Mouse (Mus musculus): Measurements from ENCODE around the gene Mtmr2. TPM values are rescaled to one million over a fixed set of nuclear protein-coding genes. Genes with fewer than 3 reads are reported as not detected.

The Mtmr2 gene
- 32.1 and 32.8 TPM in 2 replicates for polyA plus RNA-seq (2015; fragmentation: Nextera tagmentation; extraction: Ambion mirVana)

- Histone ChIP-seq H3K27me3 (replicated peaks; ENCODE audit: control insufficient read depth, insufficient read depth, low read length) (no peaks in the 10 kb centered on the region), H3K4me2 (replicated peaks; ENCODE audit: low read depth) (peak within 1 kb of the TSS; percentile 72), H3K27ac (ENCODE audit: low read depth, low read length) (peak within 1 kb of the TSS; percentile 90), H3K9me3 (ENCODE audit: control insufficient read depth) (no peaks in the 10 kb centered on the region), H3K4me1 (replicated peaks; ENCODE audit: control insufficient read depth, insufficient read depth, low read length) (no peaks in the 10 kb centered on the region; the same call in 1 of the 2 replicates), H3K9ac (ENCODE audit: low read depth, low read length) (peak within 1 kb of the TSS; percentile 92), H3K4me3 (ENCODE audit: low read depth, low read length) (peak within 1 kb of the TSS; percentile 82), H3K36me3 (ENCODE audit: control insufficient read depth, insufficient read depth) (no peaks in the 10 kb centered on the region)
- TF ChIP-seq CTCF (IDR thresholded peaks at IDR 0.05; ENCODE audit: low read depth) = no peak
- no peak for ATAC-seq
- 41% methylated on average over 2 of the region's 2 CpGs for WGBS
Measured at GRCm38 (mm10) chr9:13748404-13748797, at the start of gene Mtmr2. TSS of gene Mtmr2 (plus strand) at chr9:13748410.

GRCm38 (mm10) chr9:13699061-13699780 is 49.0 kb upstream of the Mtmr2 start:
- no peaks in the 10 kb centered on the region for H3K4me1 ChIP-seq (replicated peaks; ENCODE audit: control insufficient read depth, insufficient read depth, low read length)
- H3K36me3 ChIP-seq (ENCODE audit: control insufficient read depth, insufficient read depth) = no peaks in the 10 kb centered on the region
- no peak overlapping the region for H3K9ac ChIP-seq (ENCODE audit: low read depth, low read length)
- no peak overlapping the region for H3K27ac ChIP-seq (ENCODE audit: low read depth, low read length)
- H3K27me3 ChIP-seq (replicated peaks; ENCODE audit: control insufficient read depth, insufficient read depth, low read length) = no peaks in the 10 kb centered on the region
- H3K4me2 ChIP-seq (replicated peaks; ENCODE audit: low read depth) = no peak overlapping the region
- H3K4me3 ChIP-seq (ENCODE audit: low read depth, low read length) = no peak overlapping the region
- no peaks in the 10 kb centered on the region for H3K9me3 ChIP-seq (ENCODE audit: control insufficient read depth)
- TF ChIP-seq CTCF (IDR thresholded peaks at IDR 0.05; ENCODE audit: low read depth) = no peak
- no peak for ATAC-seq
- WGBS = 74% methylated on average over 14 of the region's 14 CpGs

DNA sequence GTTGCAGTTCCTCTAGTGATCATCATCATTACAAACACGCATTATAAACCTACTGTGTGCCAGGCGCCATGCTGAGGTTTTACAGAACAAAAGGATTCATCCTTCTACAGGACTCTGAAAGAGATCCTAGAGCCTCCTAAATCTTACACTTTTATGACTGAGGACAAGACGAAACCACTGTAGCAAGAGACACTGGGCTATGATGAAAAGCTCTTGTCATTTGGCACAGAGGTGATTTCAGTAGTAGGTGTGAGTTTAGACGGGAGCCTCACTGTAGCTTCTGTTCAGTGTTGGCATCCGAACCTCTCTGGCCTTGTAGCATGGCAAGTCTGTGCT is 48.5 kb upstream of the Mtmr2 start:
- no peak for ATAC-seq
- Histone ChIP-seq H3K9me3 (ENCODE audit: control insufficient read depth) (no peaks in the 10 kb centered on the region), H3K27me3 (replicated peaks; ENCODE audit: control insufficient read depth, insufficient read depth, low read length) (no peaks in the 10 kb centered on the region), H3K4me2 (replicated peaks; ENCODE audit: low read depth) (no peak overlapping the region), H3K36me3 (ENCODE audit: control insufficient read depth, insufficient read depth) (no peaks in the 10 kb centered on the region), H3K27ac (ENCODE audit: low read depth, low read length) (no peak overlapping the region), H3K4me3 (ENCODE audit: low read depth, low read length) (no peak overlapping the region), H3K4me1 (replicated peaks; ENCODE audit: control insufficient read depth, insufficient read depth, low read length) (no peaks in the 10 kb centered on the region), H3K9ac (ENCODE audit: low read depth, low read length) (no peak overlapping the region)
- WGBS = 81% methylated on average over 5 of the region's 5 CpGs
- TF ChIP-seq CTCF (IDR thresholded peaks at IDR 0.05; ENCODE audit: low read depth) = no peak

DNA sequence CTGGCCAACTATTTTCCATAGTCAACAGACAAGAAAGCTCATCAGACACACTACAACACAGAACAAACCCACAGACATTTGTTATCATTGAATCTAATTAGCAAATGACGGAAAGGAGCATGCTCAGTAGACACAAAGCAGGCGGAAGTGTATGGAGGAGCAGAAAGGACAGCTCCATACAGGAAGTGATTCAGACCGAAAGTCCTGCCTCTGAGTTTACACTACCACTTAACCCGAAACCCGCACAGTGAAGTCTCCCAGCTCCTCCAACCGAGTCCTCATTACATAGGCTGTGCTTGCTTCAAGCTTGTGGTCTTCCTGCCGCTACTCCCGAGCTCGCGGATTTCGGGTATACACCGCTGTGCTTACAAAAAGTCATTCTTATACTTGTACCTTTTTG is 46.4 kb upstream of the Mtmr2 start:
- Histone ChIP-seq H3K27me3 (replicated peaks; ENCODE audit: control insufficient read depth, insufficient read depth, low read length) (no peaks in the 10 kb centered on the region), H3K9ac (ENCODE audit: low read depth, low read length) (no peak overlapping the region), H3K4me3 (ENCODE audit: low read depth, low read length) (no peak overlapping the region), H3K36me3 (ENCODE audit: control insufficient read depth, insufficient read depth) (0 out of 2 replicates have a peak, but pooled peaks cover 4% of the 10 kb centered on the region), H3K27ac (ENCODE audit: low read depth, low read length) (no peak overlapping the region), H3K4me2 (replicated peaks; ENCODE audit: low read depth) (no peak overlapping the region), H3K4me1 (replicated peaks; ENCODE audit: control insufficient read depth, insufficient read depth, low read length) (no peaks in the 10 kb centered on the region), H3K9me3 (ENCODE audit: control insufficient read depth) (no peaks in the 10 kb centered on the region)
- 85% methylated on average over 12 of the region's 12 CpGs for WGBS
- ATAC-seq = no peak
- no peak for TF ChIP-seq CTCF (IDR thresholded peaks at IDR 0.05; ENCODE audit: low read depth)

GRCm38 (mm10) chr9:13703100-13703499 is 45.1 kb upstream of the Mtmr2 start:
- no peak for TF ChIP-seq CTCF (IDR thresholded peaks at IDR 0.05; ENCODE audit: low read depth)
- 86% methylated on average over 2 of the region's 2 CpGs for WGBS
- Histone ChIP-seq H3K4me2 (replicated peaks; ENCODE audit: low read depth) (no peak overlapping the region), H3K36me3 (ENCODE audit: control insufficient read depth, insufficient read depth) (0 out of 2 replicates have a peak, but pooled peaks cover 4% of the 10 kb centered on the region), H3K27me3 (replicated peaks; ENCODE audit: control insufficient read depth, insufficient read depth, low read length) (no peaks in the 10 kb centered on the region), H3K9ac (ENCODE audit: low read depth, low read length) (no peak overlapping the region), H3K4me3 (ENCODE audit: low read depth, low read length) (no peak overlapping the region), H3K9me3 (ENCODE audit: control insufficient read depth) (no peaks in the 10 kb centered on the region), H3K4me1 (replicated peaks; ENCODE audit: control insufficient read depth, insufficient read depth, low read length) (no peaks in the 10 kb centered on the region), H3K27ac (ENCODE audit: low read depth, low read length) (no peak overlapping the region)
- ATAC-seq = no peak

DNA sequence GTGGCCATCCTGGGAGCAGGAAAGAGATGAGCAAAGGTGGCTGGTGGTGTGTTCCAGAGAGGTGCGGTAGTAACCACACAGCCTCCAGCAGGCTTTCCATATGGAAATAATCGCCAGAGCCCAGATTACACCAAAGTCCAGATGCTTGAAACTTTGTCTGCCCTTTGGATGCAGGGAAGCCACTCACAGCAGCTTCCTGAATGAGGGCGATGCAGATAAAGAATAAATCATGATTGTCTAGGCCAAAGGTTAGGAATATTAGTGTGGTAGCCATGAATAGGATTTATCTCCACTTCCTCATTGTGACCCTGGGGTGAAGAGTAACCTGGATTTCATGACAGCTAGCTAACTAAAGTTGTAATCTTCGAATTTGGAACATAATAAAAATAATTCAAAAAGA is 43.3 kb upstream of the Mtmr2 start:
- peak; percentile 80 for ATAC-seq
- 44% methylated on average over 4 of the region's 4 CpGs for WGBS

More for the DNA sequence above, 43.3 kb upstream of the Mtmr2 start:
- Histone ChIP-seq H3K4me3 (ENCODE audit: low read depth, low read length) (no peak overlapping the region), H3K4me1 (replicated peaks; ENCODE audit: control insufficient read depth, insufficient read depth, low read length) (no peaks in the 10 kb centered on the region), H3K9me3 (ENCODE audit: control insufficient read depth) (no peaks in the 10 kb centered on the region), H3K4me2 (replicated peaks; ENCODE audit: low read depth) (no peak overlapping the region), H3K27me3 (replicated peaks; ENCODE audit: control insufficient read depth, insufficient read depth, low read length) (no peaks in the 10 kb centered on the region), H3K36me3 (ENCODE audit: control insufficient read depth, insufficient read depth) (0 out of 2 replicates have a peak, but pooled peaks cover 4% of the 10 kb centered on the region), H3K9ac (ENCODE audit: low read depth, low read length) (no peak overlapping the region), H3K27ac (ENCODE audit: low read depth, low read length) (no peak overlapping the region)
- TF ChIP-seq CTCF (IDR thresholded peaks at IDR 0.05; ENCODE audit: low read depth) = no peak
